Mouse (Mus musculus) heart, postnatal 0 days (tissue): ENCODE data around the gene Ambra1. TPM values are rescaled to one million over a fixed set of nuclear protein-coding genes. Genes with fewer than 3 reads are reported as not detected.

Experiments
- ATAC-seq: fragments of 200-750 bp; cut with Nextera tagmentation; 2 replicates; pipeline ENCODE4 v1.8.0; 2017; ENCODE audit warnings: low read depth, moderate number of reproducible peaks, moderate library complexity; ENCODE audit not compliant: insufficient read depth
- DNase-seq: peaks from one replicate; pipeline ENCODE4 v3.0.0-alpha.2; 2016; ENCODE audit warnings: low spot score
- H3K27ac ChIP-seq: fragments of 300-500 bp; sonication (generic); 2 replicates; pipeline ENCODE4 v1.5.1; 2014; ENCODE audit warnings: low read depth, mild to moderate bottlenecking
- H3K27me3 ChIP-seq: fragments of 300-500 bp; sonication (generic); 2 replicates; pipeline ENCODE4 v1.6.1; 2014; ENCODE audit warnings: low read length, mixed read lengths; ENCODE audit not compliant: control insufficient read depth, insufficient read depth
- H3K36me3 ChIP-seq: fragments of 300-500 bp; sonication (generic); replicated peaks from 2 replicates; pipeline ENCODE4 v1.6.1; 2014; ENCODE audit warnings: low read length, mixed read lengths; ENCODE audit not compliant: control insufficient read depth, insufficient read depth
- H3K4me1 ChIP-seq: fragments of 300-500 bp; sonication (generic); 2 replicates; pipeline ENCODE4 v1.6.1; 2014; ENCODE audit warnings: antibody characterized with exemption; ENCODE audit not compliant: control insufficient read depth, insufficient read depth
- H3K4me2 ChIP-seq: fragments of 300-500 bp; sonication (generic); 2 replicates; pipeline ENCODE4 v1.6.1; 2014; ENCODE audit warnings: low read depth, mild to moderate bottlenecking, low read length, moderate library complexity
- H3K4me3 ChIP-seq: fragments of 300-500 bp; sonication (generic); 2 replicates; pipeline ENCODE4 v1.5.1; 2014; ENCODE audit warnings: low read depth, low read length
- H3K9ac ChIP-seq: fragments of 300-500 bp; sonication (generic); replicated peaks from 2 replicates; pipeline ENCODE4 v1.6.1; 2014; ENCODE audit warnings: low read depth, low read length, mixed read lengths
- H3K9me3 ChIP-seq: fragments of 300-500 bp; sonication (generic); replicated peaks from 2 replicates; pipeline ENCODE4 v1.6.1; 2016; ENCODE audit warnings: low read length; ENCODE audit not compliant: control insufficient read depth
- CTCF ChIP-seq: IDR thresholded peaks from 2 replicates; pipeline ENCODE4 v1.5.1; 2016; ENCODE audit warnings: antibody characterized with exemption, control low read depth, low read depth
- EP300 ChIP-seq: IDR thresholded peaks from 2 replicates; pipeline ENCODE4 v1.6.1; 2016; ENCODE audit warnings: antibody characterized with exemption, low read depth
- WGBS: fragments of 180-500 bp; shearing (Covaris S2); extraction: QIAGEN DNeasy Blood & Tissue Kit; methylation state at CpG from one replicate; pipeline ENCODE4 v1.1.7; 2014; 5-methylcytosine and 5-hydroxymethylcytosine counted together
- polyA plus RNA-seq: library from polyadenylated mRNA; unstranded; fragments of >200 nt; fragmentation: Nextera tagmentation; extraction: Ambion mirVana; gene quantifications from 2 replicates; pipeline ENCODE4 v1.2.1, GENCODE M21; 2015
- total RNA-seq: library from RNA; depleted of rRNA; stranded (reverse); fragments of >200 nt; gene quantifications from 2 replicates; pipeline ENCODE4 v1.2.3, GENCODE M21; 2014; ENCODE audit warnings: low replicate concordance; rRNA removed

The Ambra1 gene
- total RNA-seq (14.8 and 23.0 TPM in 2 replicates), polyA plus RNA-seq (5.5 and 6.0 TPM in 2 replicates)

GRCm38 (mm10) chr2:91729971-91730821 is at the start of gene Ambra1:
Gene Ambra1, plus strand, starts transcription at chr2:91730134.
- H3K9ac ChIP-seq = peak within 1 kb of the TSS; percentile 85
- DNase-seq = peak; percentile 91
- peak within 1 kb of the TSS; percentile 91 for H3K4me3 ChIP-seq
- H3K27me3 ChIP-seq = no peaks in the 10 kb centered on the region
- peak within 1 kb of the TSS; percentile 78 for H3K4me2 ChIP-seq
- peak within 1 kb of the TSS; percentile 88 for H3K27ac ChIP-seq
- ATAC-seq = peak; percentile 84
- H3K36me3 ChIP-seq = no peaks in the 10 kb centered on the region
- no peak for TF ChIP-seq EP300
- TF ChIP-seq CTCF = peak; percentile 36
- under 1% methylated on average over 58 of the region's 68 CpGs for WGBS
- no peaks in the 10 kb centered on the region for H3K9me3 ChIP-seq
- H3K4me1 ChIP-seq = no peaks in the 10 kb centered on the region

GRCm38 (mm10) chr2:91682850-91683249 is 47.1 kb upstream of the Ambra1 start:
- Histone ChIP-seq H3K27ac (no peak overlapping the region), H3K27me3 (no peaks in the 10 kb centered on the region), H3K36me3 (peaks cover 84% of the 10 kb centered on the region), H3K4me2 (no peak overlapping the region), H3K4me3 (no peak overlapping the region), H3K9me3 (no peaks in the 10 kb centered on the region), H3K4me1 (no peaks in the 10 kb centered on the region), H3K9ac (no peak overlapping the region)
- DNase-seq (peak; percentile 36), ATAC-seq (peak; percentile 62; the same call in 1 of the 2 replicates)
- WGBS = 37% methylated on average over 4 of the region's 4 CpGs
- peak; percentile 59 for TF ChIP-seq CTCF
- no peak for TF ChIP-seq EP300

- Histone ChIP-seq H3K4me2 (no peak overlapping the region), H3K9me3 (no peaks in the 10 kb centered on the region), H3K9ac (no peak overlapping the region), H3K27ac (no peak overlapping the region), H3K4me1 (no peaks in the 10 kb centered on the region), H3K27me3 (no peaks in the 10 kb centered on the region), H3K36me3 (peaks cover 82% of the 10 kb centered on the region), H3K4me3 (no peak overlapping the region)
- ATAC-seq = no peak
- no peak for DNase-seq
- TF ChIP-seq CTCF (no peak), EP300 (no peak)
- WGBS = 79% methylated on average over 8 of the region's 8 CpGs
These were observed 46.0 kb upstream of the Ambra1 start for GRCm38 (mm10) chr2:91683919-91684318.

DNA sequence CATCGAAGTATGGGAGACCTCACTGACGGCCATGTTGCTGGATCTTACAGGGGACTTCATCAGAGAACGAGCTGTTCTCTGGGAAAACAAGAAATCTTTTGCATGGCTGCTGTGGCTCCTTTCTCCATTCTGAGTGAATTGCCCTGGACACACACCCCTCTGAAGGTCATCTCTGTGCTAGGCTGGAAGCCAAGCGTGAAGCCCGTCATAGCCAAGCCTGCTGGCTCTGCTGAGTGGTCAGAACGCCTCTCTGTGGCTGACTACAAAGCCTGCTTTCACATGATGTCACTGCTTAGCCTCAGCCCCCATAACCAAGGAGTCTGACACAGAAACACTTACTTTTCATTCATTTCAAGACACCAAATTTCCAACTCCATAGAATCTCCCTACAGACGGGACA is 40.5 kb upstream of the Ambra1 start:
- H3K9ac ChIP-seq = no peak overlapping the region
- H3K9me3 ChIP-seq = no peaks in the 10 kb centered on the region
- DNase-seq (peak; percentile 82), ATAC-seq (peak; percentile 96)
- H3K27me3 ChIP-seq = no peaks in the 10 kb centered on the region
- H3K36me3 ChIP-seq = peaks cover 54% of the 10 kb centered on the region
- peak overlapping the region; percentile 68 for H3K27ac ChIP-seq
- no peaks in the 10 kb centered on the region for H3K4me1 ChIP-seq
- no peak overlapping the region for H3K4me3 ChIP-seq
- no peak overlapping the region for H3K4me2 ChIP-seq
- 52% methylated on average over 7 of the region's 7 CpGs for WGBS
- TF ChIP-seq EP300 = no peak
- TF ChIP-seq CTCF = no peak

DNA sequence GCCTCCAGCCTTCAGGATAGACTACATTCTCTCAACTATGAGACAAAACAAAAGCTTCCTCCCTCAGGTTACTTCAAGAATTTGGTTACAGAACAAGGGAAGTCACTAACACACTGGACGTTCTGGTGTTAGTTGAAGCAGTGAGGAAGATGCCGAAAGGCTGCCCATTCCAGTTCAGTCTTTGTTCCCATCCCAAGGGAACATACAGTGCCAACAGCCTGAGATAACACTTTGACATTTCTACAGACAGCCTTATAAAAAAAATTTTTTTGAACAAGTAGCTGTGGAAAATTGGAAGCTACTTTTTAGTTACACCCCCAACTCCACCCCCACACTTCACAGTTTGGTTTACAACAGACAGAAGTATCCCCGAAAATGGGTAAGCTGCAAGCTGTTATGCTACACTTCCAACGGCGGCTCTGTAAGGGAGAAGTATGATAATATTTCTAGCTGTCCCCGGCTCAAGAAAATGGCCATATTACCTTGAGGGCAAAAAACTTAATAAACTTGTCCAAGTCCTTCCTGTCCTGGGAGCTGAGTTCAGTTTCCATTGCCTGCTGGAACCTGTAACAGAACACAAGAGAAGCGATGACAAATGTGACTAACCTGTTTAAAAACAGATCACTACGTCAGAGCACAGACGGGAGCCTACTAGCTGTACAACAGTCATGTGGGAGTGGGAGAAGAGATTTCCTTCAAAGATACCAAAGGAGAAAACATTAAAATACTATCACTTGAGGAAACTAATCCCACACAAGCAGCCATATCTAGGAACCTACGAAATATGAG is 34.3 kb upstream of the Ambra1 start:
- Histone ChIP-seq H3K36me3 (peaks cover 12% of the 10 kb centered on the region), H3K27me3 (no peaks in the 10 kb centered on the region), H3K9ac (no peak overlapping the region), H3K4me3 (no peak overlapping the region), H3K4me2 (no peak overlapping the region), H3K9me3 (no peaks in the 10 kb centered on the region), H3K27ac (peak overlapping the region; percentile 57), H3K4me1 (peaks cover 15% of the 10 kb centered on the region; the same call in 1 of the 2 replicates)
- ATAC-seq (peak; percentile 73), DNase-seq (peak; percentile 47)
- 51% methylated on average over 10 of the region's 10 CpGs for WGBS
- TF ChIP-seq CTCF = no peak
- TF ChIP-seq EP300 = no peak
